Mouse (Mus musculus): ENCODE results near the gene Pip4k2b. TPM values are rescaled to one million over a fixed set of nuclear protein-coding genes. Genes with fewer than 3 reads are reported as not detected.

Pip4k2b gene
- polyA plus RNA-seq, 1 experiment from 2014 or later = 2.2 TPM

DNA sequence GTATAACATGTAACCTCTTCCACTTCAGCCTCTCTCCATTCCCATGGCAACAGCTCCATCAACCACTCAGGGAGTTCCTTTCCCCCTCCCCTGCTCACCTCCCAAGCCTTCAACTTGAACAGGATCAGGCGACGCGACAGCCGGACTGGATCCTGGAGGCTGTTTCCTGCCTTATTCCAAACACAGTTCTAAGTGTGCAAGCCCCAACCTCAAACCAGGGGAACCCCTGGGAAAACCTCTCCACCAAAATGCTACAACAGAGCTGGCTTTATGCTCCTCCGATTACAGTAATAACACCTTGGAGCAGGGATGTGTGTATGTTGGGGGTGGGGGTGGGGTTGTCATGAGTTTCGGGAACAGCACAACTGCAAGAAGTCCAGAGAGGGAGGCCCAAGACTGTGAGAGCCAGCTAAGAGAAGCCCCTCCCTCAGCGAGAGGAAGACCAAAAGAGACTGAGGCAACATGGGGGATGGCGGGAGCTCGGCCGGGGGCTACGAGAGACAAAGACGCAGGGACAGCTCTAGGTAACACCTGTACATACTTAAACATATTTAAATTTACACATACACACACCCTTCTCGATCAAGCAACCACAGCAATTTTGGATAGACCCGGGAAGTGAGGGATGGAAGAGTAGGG is 46.5 kb downstream of the Pip4k2b start:
- H3K9ac ChIP-seq = peak overlapping the region; percentile 93
- H3K4me2 ChIP-seq = peak overlapping the region; percentile 83
- under 1% methylated on average over 14 of the region's 14 CpGs for WGBS
- no peak for ATAC-seq (ENCODE audit: insufficient number of reproducible peaks, low FRiP score, low TSS enrichment, low read depth)
- H3K27me3 ChIP-seq = no peaks in the 10 kb centered on the region
- H3K4me3 ChIP-seq = peak overlapping the region; percentile 90
- peaks cover 4% of the 10 kb centered on the region; the same call in 1 of the 2 replicates for H3K36me3 ChIP-seq
- H3K9me3 ChIP-seq = no peaks in the 10 kb centered on the region
- peaks cover 65% of the 10 kb centered on the region for H3K4me1 ChIP-seq
- peak overlapping the region; percentile 98 for H3K27ac ChIP-seq

DNA sequence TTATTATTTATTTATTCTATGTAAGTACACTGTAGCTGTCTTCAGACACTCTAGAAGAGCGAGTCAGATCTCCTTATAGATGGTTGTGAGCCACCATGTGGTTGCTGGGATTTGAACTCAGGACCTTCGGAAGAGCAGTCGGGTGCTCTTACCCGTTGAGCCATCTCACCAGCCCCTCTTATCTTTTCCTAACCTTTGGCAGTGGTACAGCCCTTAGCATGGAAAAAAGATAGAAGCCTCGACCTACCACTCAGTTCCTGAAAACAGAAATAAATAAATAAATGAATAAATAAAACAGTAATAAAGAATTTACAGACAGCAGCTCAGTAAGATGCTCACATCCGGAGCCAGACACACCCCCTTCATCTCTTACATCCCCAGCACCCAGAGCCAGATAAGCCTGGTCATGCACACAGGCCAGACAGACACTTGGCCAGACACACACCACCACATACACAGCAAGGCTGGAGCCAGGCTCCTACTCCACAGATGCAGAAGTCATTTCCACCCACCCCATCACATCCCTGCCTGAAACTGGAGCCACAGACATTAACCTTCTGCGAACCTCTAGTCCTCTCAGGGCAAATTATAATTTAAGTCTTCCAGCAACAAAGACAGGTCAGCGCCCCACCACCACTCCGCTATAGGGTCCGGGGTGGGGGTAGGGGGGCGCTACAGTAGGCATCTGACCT is 47.2 kb downstream of the Pip4k2b start:
- peak overlapping the region; percentile 83 for H3K4me2 ChIP-seq
- H3K27me3 ChIP-seq = no peaks in the 10 kb centered on the region
- peaks cover 65% of the 10 kb centered on the region for H3K4me1 ChIP-seq
- H3K4me3 ChIP-seq = peak overlapping the region; percentile 90
- ATAC-seq (ENCODE audit: insufficient number of reproducible peaks, low FRiP score, low TSS enrichment, low read depth) = no peak
- WGBS = 47% methylated on average over 11 of the region's 11 CpGs
- H3K9me3 ChIP-seq = no peaks in the 10 kb centered on the region
- H3K9ac ChIP-seq = peak overlapping the region; percentile 93
- H3K27ac ChIP-seq = peak overlapping the region; percentile 98
- peaks cover 10% of the 10 kb centered on the region for H3K36me3 ChIP-seq

DNA sequence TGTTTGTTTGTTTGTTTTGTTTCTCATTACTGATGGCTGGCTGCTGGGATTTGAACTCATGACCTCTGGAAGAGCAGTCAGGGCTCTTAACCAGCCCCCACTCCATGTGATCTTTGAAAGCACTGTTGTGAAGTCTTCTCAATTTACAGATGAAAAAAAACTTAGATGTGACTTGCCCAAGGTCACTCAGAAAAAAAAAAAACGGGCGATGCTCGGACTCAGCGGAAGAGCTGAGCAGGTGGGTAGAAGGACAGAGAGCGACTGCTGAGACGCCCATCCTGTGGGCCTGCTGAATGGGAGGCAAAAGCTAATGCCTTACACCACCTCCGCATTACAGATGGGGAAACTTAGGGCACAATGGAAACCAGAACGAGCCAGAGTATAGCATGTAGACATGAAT is 47.8 kb downstream of the Pip4k2b start:
- H3K4me3 ChIP-seq = no peak overlapping the region
- H3K4me2 ChIP-seq = no peak overlapping the region
- H3K4me1 ChIP-seq = peaks cover 60% of the 10 kb centered on the region
- WGBS = 71% methylated on average over 8 of the region's 8 CpGs
- ATAC-seq (ENCODE audit: insufficient number of reproducible peaks, low FRiP score, low TSS enrichment, low read depth) = no peak
- H3K9me3 ChIP-seq = no peaks in the 10 kb centered on the region
- H3K27ac ChIP-seq = no peak overlapping the region
- H3K36me3 ChIP-seq = peaks cover 17% of the 10 kb centered on the region
- no peaks in the 10 kb centered on the region for H3K27me3 ChIP-seq
- H3K9ac ChIP-seq = no peak overlapping the region

DNA sequence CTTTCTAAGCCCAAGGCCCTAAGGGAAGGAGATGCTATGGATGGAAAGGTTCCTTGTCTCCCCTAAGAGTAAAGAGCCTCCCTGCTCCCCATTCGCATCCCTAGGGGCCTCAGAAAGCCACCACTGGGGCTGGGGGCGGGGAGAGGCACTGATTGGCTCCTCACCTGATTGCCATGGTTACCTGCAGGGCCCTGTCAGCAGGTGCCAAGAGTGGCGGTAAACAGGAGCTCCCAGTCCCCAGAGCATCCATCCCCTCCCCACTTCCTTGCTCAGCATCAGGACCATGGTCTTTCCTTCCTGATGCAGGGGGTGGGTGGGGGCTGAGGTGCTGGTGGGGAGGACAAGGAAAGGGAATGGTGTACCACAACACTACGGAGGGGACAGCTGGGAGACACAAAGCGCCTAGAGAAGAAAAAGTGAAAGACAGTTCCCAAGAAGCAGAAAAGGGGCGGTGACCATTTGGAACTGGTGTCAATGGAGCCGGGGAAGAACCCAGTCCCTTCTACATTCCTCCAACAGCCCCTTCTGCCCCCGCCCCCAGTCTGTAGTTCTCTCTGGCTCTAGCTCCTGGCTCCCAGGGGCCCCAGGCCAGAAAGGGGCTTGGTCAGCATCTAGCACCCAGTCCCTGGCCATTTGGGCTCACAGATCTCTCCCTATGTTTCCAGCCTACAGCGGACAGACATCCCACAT is 48.6 kb downstream of the Pip4k2b start:
- Histone ChIP-seq H3K36me3 (peaks cover 25% of the 10 kb centered on the region), H3K4me3 (no peak overlapping the region), H3K9me3 (no peaks in the 10 kb centered on the region), H3K9ac (0 out of 2 replicates have a peak overlapping the region, but pooled peaks have one; percentile 8), H3K4me2 (peak overlapping the region; percentile 21), H3K27me3 (no peaks in the 10 kb centered on the region), H3K27ac (peak overlapping the region; percentile 73), H3K4me1 (peaks cover 51% of the 10 kb centered on the region)
- WGBS = 48% methylated on average over 9 of the region's 9 CpGs
- no peak for ATAC-seq (ENCODE audit: insufficient number of reproducible peaks, low FRiP score, low TSS enrichment, low read depth)

DNA sequence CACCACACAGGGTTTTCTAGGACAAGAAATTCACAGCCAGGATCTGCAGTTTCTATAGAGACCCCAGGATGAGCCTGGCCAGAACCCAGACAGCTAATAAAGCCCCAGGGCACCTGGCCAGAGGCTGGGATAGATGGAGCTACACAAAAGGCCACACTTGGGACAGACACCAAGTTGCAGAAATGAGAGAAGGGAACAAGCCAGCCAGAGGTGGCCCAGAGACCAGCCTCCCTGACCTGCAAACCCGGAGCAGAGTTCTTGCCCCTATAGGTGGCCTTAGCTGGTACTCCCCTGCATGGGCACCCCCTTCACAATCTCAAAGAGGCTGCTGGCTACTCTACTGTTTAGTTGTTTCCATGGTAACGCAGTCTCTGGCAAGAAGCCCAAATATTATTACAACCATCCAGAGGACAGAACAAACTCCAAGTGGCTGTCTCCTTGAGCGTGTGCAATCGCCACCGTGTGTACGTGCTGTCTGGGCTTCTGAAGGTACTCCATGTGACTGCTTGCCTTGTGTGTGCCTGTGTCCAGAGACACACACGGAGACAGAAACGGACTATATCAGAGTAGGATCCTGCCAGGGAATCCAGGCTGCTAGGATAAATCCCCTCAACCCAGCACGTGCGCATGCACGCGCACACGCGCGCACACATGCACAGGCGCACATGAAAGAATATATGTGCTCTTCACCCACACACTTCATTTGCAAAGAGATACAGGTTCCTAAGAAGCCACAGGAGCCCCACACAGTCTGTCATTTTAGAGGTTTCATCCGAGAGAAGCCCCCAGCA is 49.4 kb downstream of the Pip4k2b start:
- H3K27ac ChIP-seq = peak overlapping the region; percentile 73
- 47% methylated on average over 17 of the region's 17 CpGs for WGBS
- no peaks in the 10 kb centered on the region for H3K27me3 ChIP-seq
- no peak for ATAC-seq (ENCODE audit: insufficient number of reproducible peaks, low FRiP score, low TSS enrichment, low read depth)
- H3K36me3 ChIP-seq = peaks cover 32% of the 10 kb centered on the region
- no peaks in the 10 kb centered on the region for H3K9me3 ChIP-seq
- peaks cover 49% of the 10 kb centered on the region for H3K4me1 ChIP-seq
- no peak overlapping the region; the same call in 1 of the 2 replicates for H3K9ac ChIP-seq
- H3K4me3 ChIP-seq = peak overlapping the region; percentile 0; the same call in 1 of the 2 replicates
- H3K4me2 ChIP-seq = peak overlapping the region; percentile 25; the same call in 1 of the 2 replicates

DNA sequence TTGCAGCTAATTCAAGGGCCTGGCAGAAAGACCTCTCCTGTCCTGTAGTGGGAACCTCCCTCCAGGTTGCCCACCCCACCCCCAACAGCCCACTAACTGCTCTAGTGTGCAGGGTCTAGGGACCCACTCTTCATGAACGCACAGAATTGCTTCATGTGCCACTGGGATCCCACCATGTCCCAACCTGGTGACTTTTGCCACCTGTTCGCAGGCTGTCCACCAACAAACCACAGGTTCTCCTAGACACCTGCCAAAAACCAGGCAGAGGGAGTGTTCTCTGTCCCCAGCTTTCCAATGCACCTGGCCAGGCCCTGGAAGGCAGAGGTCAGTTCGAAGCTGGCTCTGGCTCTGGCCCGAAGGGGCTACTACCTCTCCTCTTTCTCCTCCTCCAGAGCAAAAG is 50.1 kb downstream of the Pip4k2b start:
- 77% methylated on average over 4 of the region's 4 CpGs for WGBS
- H3K4me1 ChIP-seq = peaks cover 52% of the 10 kb centered on the region
- no peak overlapping the region for H3K4me3 ChIP-seq
- ATAC-seq (ENCODE audit: insufficient number of reproducible peaks, low FRiP score, low TSS enrichment, low read depth) = no peak
- H3K9me3 ChIP-seq = no peaks in the 10 kb centered on the region
- no peak overlapping the region for H3K9ac ChIP-seq
- H3K27me3 ChIP-seq = no peaks in the 10 kb centered on the region
- peak overlapping the region; percentile 73 for H3K27ac ChIP-seq
- H3K4me2 ChIP-seq = 0 out of 2 replicates have a peak overlapping the region, but pooled peaks have one; percentile 25
- peaks cover 37% of the 10 kb centered on the region for H3K36me3 ChIP-seq

DNA sequence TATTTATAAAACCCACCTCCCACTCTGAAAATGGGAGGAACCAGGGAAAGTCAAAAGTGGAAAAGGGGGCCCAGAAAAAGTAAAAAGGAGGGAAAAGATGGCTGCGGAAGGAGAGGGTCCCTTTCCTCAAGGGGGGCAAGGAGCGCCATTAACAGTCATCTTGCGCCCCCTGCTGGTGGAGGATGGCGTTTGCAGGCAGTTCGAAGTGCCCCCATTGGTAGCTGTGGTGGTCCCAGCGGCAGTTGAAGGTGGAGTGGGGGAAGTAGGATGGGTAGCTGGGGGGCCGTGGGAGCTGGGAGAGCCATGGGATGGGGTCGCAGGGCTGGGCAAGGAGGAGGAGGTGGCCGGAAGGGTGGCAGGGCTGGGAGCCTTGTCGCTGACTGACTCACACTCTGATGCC is 54.6 kb downstream of the Pip4k2b start:
- no peaks in the 10 kb centered on the region for H3K9me3 ChIP-seq
- peaks cover 46% of the 10 kb centered on the region for H3K36me3 ChIP-seq
- H3K9ac ChIP-seq = no peak overlapping the region
- ATAC-seq (ENCODE audit: insufficient number of reproducible peaks, low FRiP score, low TSS enrichment, low read depth) = no peak
- no peaks in the 10 kb centered on the region for H3K27me3 ChIP-seq
- no peak overlapping the region for H3K4me3 ChIP-seq
- WGBS = 29% methylated on average over 10 of the region's 10 CpGs
- peaks cover 34% of the 10 kb centered on the region for H3K4me1 ChIP-seq
- H3K27ac ChIP-seq = no peak overlapping the region
- no peak overlapping the region for H3K4me2 ChIP-seq

DNA sequence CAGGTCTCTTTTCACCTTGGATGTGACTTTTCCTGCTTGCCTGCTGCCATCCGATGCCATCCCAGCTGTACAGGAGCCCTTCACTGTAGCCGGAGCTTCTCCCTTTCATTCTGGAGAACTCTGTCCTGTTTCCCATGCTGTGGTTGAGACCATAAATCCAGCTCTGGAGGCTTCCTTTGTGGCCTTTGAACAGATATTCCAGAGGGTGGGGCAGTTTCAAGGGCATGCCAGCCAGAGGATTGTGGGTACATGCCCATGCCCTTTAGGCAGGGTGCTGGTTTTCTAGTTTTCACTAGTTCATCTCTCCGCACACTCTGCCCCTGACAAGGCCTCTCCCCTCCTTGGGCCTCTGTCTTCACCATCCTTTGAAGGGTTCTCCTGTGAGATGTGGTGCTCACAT is 57.4 kb downstream of the Pip4k2b start:
- no peak overlapping the region for H3K9ac ChIP-seq
- no peak overlapping the region for H3K4me3 ChIP-seq
- peaks cover 41% of the 10 kb centered on the region for H3K36me3 ChIP-seq
- H3K27ac ChIP-seq = no peak overlapping the region
- H3K27me3 ChIP-seq = no peaks in the 10 kb centered on the region
- no peak for ATAC-seq (ENCODE audit: insufficient number of reproducible peaks, low FRiP score, low TSS enrichment, low read depth)
- no peaks in the 10 kb centered on the region for H3K9me3 ChIP-seq
- H3K4me2 ChIP-seq = no peak overlapping the region
- peaks cover 20% of the 10 kb centered on the region for H3K4me1 ChIP-seq
- WGBS = 82% methylated on average over 3 of the region's 3 CpGs

DNA sequence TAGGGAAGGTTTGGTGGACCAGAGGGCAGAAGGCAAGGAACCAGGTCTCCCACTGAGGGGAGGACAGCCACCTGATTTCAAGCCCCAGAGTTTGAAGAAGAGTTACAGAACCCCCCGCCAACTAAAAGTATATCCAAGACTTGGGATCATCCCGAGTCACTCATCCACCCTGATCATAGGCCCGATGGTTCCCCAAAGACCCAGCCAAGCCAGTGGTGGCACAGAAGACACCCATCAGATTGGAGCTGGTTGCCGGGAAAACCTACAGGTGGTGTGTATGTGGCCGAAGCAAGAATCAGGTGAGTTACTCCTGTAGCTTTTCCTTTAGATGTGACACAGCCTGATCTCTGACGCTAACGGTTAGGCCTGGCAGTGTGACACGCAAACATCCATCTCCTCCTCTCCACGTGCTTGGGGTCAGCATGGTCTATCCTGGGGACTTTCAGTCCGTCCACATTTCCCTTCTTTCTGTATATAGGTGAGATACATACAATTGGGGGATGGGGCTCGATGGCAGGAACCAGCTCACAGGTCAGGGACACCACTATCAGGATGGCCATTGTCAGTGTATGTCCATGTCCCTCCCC is 58.1 kb downstream of the Pip4k2b start:
- no peak overlapping the region for H3K27ac ChIP-seq
- WGBS = 67% methylated on average over 11 of the region's 11 CpGs
- H3K4me1 ChIP-seq = peaks cover 20% of the 10 kb centered on the region
- H3K4me2 ChIP-seq = peak overlapping the region; percentile 85
- H3K36me3 ChIP-seq = peaks cover 41% of the 10 kb centered on the region
- no peaks in the 10 kb centered on the region for H3K9me3 ChIP-seq
- H3K4me3 ChIP-seq = peak overlapping the region; percentile 45
- ATAC-seq (ENCODE audit: insufficient number of reproducible peaks, low FRiP score, low TSS enrichment, low read depth) = no peak
- no peaks in the 10 kb centered on the region for H3K27me3 ChIP-seq
- no peak overlapping the region for H3K9ac ChIP-seq

DNA sequence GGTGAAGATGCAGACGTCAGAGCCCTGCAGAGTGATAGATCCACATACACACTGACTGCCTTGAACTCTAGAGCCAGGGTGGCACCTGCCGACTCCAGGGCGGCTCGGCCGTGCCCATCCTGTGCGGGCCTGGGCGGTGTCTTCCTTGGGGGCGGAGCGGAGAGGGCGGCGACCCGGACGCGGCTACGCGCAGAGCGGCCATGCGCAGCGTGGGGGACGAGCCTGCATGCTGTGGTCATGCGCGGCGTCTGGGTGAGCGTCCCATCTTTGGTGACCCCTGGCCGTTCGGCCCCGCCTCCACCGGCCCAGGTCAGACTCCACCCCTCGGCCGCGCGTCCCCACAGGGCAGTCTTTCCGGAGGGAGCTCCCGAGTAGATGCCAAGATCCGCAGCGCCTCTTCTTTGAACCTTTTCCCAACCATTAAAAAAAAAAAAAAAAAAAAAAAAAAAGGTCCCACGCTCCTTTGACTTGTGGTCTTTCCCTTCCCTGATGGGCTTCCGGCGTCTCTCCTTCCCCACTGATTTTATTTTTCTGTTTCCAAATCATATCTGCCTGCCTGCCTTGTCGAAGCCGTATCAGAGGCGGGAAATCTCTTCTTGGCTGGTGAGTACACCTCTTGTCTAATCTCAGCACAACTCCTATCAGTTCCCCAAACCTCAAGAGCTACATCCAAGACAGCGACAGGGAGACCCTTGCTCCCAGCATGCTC is 58.7 kb downstream of the Pip4k2b start, which contains the start of gene Cisd3:
Cisd3 (plus strand) TSS at position 214 of the 709 bp plus-strand sequence.
- 0 out of 2 replicates have a peak within 1 kb of the TSS, but pooled peaks have one; percentile 20 for H3K9ac ChIP-seq
- H3K27ac ChIP-seq = no peak within 1 kb of the TSS

More for the DNA sequence above, 58.7 kb downstream of the Pip4k2b start, which contains the start of gene Cisd3:
- H3K27me3 ChIP-seq = no peaks in the 10 kb centered on the region
- peak within 1 kb of the TSS; percentile 45 for H3K4me3 ChIP-seq
- H3K36me3 ChIP-seq = peaks cover 39% of the 10 kb centered on the region
- peak; percentile 67 for ATAC-seq (ENCODE audit: insufficient number of reproducible peaks, low FRiP score, low TSS enrichment, low read depth)
- H3K4me2 ChIP-seq = peak within 1 kb of the TSS; percentile 85
- H3K4me1 ChIP-seq = peaks cover 20% of the 10 kb centered on the region
- H3K9me3 ChIP-seq = no peaks in the 10 kb centered on the region
- WGBS = under 1% methylated on average over 42 of the region's 43 CpGs
